Mouse (Mus musculus): Measurements from ENCODE around the gene Igfbp5. TPM values are rescaled to one million over a fixed set of nuclear protein-coding genes. Genes with fewer than 3 reads are reported as not detected.

Igfbp5 gene
- polyA plus RNA-seq, 1 experiment, result 273 TPM

GRCm38 (mm10) chr1:72813089-72813638 is 61.5 kb downstream of the Igfbp5 start:
- H3K27ac ChIP-seq (ENCODE audit: insufficient read depth, low read depth, low read length), result no peak overlapping the region
- WGBS, result 63% methylated on average over 5 of the region's 5 CpGs

GRCm38 (mm10) chr1:72811061-72811460 is 63.6 kb downstream of the Igfbp5 start:
- no peak overlapping the region for H3K4me3 ChIP-seq (ENCODE audit: insufficient read depth, low read depth, low read length)
- no peak overlapping the region for H3K27ac ChIP-seq (ENCODE audit: insufficient read depth, low read depth, low read length)
- H3K27me3 ChIP-seq (replicated peaks; ENCODE audit: control insufficient read depth, insufficient read depth, low read length), result no peaks in the 10 kb centered on the region
- WGBS, result 93% methylated on average over 3 of the region's 3 CpGs
- TF ChIP-seq POLR2A (IDR thresholded peaks at IDR 0.05; ENCODE audit: low read depth, low read length), result no peak
- no peak for TF ChIP-seq CTCF (conservative IDR thresholded peaks at IDR 0.05; ENCODE audit: insufficient read depth, insufficient read length, low read depth, low read length)
- H3K36me3 ChIP-seq (ENCODE audit: control insufficient read depth, insufficient read depth, low read length), result no peaks in the 10 kb centered on the region
- H3K4me1 ChIP-seq (ENCODE audit: control insufficient read depth, insufficient read depth, low read length), result no peaks in the 10 kb centered on the region
- no peak for DNase-seq

More at GRCm38 (mm10) chr1:72813089-72813638, 61.5 kb downstream of the Igfbp5 start:
- no peak for DNase-seq
- Histone ChIP-seq H3K4me3 (ENCODE audit: insufficient read depth, low read depth, low read length) (no peak overlapping the region), H3K27me3 (replicated peaks; ENCODE audit: control insufficient read depth, insufficient read depth, low read length) (no peaks in the 10 kb centered on the region), H3K4me1 (ENCODE audit: control insufficient read depth, insufficient read depth, low read length) (no peaks in the 10 kb centered on the region), H3K36me3 (ENCODE audit: control insufficient read depth, insufficient read depth, low read length) (no peaks in the 10 kb centered on the region)
- TF ChIP-seq POLR2A (IDR thresholded peaks at IDR 0.05; ENCODE audit: low read depth, low read length), result no peak
- no peak for TF ChIP-seq CTCF (conservative IDR thresholded peaks at IDR 0.05; ENCODE audit: insufficient read depth, insufficient read length, low read depth, low read length)

DNA sequence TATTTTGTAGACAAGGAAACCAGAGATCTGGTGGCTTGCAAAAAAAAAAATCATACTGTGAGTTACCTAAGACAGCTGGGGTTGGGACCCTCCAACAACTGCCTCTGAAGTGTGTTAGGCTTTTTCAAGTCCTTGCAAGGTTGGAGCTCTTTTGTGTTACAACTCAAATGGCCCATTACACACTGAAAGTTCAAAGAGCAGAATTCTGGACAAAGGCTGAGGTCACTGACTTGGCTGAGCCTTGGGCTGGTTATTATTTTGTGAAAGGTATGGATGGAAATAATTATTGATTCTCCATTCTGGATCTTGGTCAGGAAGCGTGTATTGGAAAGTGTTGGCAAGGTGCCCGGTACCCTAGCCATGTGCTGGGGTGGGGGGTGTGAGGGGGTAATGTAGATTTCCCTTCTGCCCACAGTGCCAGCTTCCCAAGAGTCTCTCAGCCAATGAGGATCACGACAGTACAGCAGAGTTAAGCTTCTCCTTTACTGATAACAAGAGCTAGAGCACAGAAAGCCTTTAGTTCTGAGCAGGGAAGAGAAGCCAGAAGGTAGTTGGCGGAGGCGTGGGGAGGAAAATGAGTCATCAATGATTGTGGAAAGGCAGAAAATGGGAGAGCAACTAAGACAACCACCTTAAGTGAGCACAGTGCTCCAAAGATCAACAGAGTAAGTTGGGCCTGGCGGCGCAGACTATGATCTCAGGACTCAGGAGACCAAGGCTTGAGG is 64.6 kb downstream of the Igfbp5 start:
- no peak overlapping the region for H3K4me3 ChIP-seq (ENCODE audit: insufficient read depth, low read depth, low read length)
- no peak for DNase-seq
- no peaks in the 10 kb centered on the region for H3K36me3 ChIP-seq (ENCODE audit: control insufficient read depth, insufficient read depth, low read length)
- TF ChIP-seq CTCF (conservative IDR thresholded peaks at IDR 0.05; ENCODE audit: insufficient read depth, insufficient read length, low read depth, low read length), result no peak
- TF ChIP-seq POLR2A (IDR thresholded peaks at IDR 0.05; ENCODE audit: low read depth, low read length), result no peak
- 88% methylated on average over 7 of the region's 7 CpGs for WGBS
- H3K27me3 ChIP-seq (replicated peaks; ENCODE audit: control insufficient read depth, insufficient read depth, low read length), result no peaks in the 10 kb centered on the region
- no peak overlapping the region for H3K27ac ChIP-seq (ENCODE audit: insufficient read depth, low read depth, low read length)
- H3K4me1 ChIP-seq (ENCODE audit: control insufficient read depth, insufficient read depth, low read length), result no peaks in the 10 kb centered on the region

GRCm38 (mm10) chr1:72809304-72809703 is 65.4 kb downstream of the Igfbp5 start:
- H3K27ac ChIP-seq (ENCODE audit: insufficient read depth, low read depth, low read length), result no peak overlapping the region
- H3K36me3 ChIP-seq (ENCODE audit: control insufficient read depth, insufficient read depth, low read length), result no peaks in the 10 kb centered on the region
- no peak for DNase-seq
- WGBS, result 97% methylated on average over 7 of the region's 7 CpGs
- H3K4me3 ChIP-seq (ENCODE audit: insufficient read depth, low read depth, low read length), result no peak overlapping the region
- no peaks in the 10 kb centered on the region for H3K27me3 ChIP-seq (replicated peaks; ENCODE audit: control insufficient read depth, insufficient read depth, low read length)
- no peaks in the 10 kb centered on the region for H3K4me1 ChIP-seq (ENCODE audit: control insufficient read depth, insufficient read depth, low read length)
- TF ChIP-seq POLR2A (IDR thresholded peaks at IDR 0.05; ENCODE audit: low read depth, low read length), result no peak
- TF ChIP-seq CTCF (conservative IDR thresholded peaks at IDR 0.05; ENCODE audit: insufficient read depth, insufficient read length, low read depth, low read length), result no peak

Other genes with a start within 250 kb of the Igfbp5 start
- not detected in 2 replicates for gene Ankar, start 174.3 kb downstream of the Igfbp5 start, polyA plus RNA-seq (2012; rRNA removed)
- gene Rpl37a, start 163.6 kb downstream of the Igfbp5 start, polyA plus RNA-seq (2012; rRNA removed), result 520 and 773 TPM in 2 replicates
- gene Igfbp2, start 50.4 kb downstream of the Igfbp5 start, polyA plus RNA-seq (2012; rRNA removed), result 12.6 and 13.5 TPM in 2 replicates
- 0.67 and 1.0 TPM in 2 replicates for gene Tnp1, start 141.0 kb upstream of the Igfbp5 start, polyA plus RNA-seq (2012; rRNA removed)